Mouse (Mus musculus) kidney, adult 2 months (tissue): ENCODE measurements around the gene Bcar3.

Experiments
- CTCF ChIP-seq: fragments of 200-500 bp; conservative IDR thresholded peaks from 2 replicates; pipeline ENCODE4 v1.5.1; 2011; ENCODE audit warnings: low read depth, mild to moderate bottlenecking, control low read depth, low read length, moderate library complexity, mixed read lengths; ENCODE audit not compliant: insufficient read depth, insufficient read length
- POLR2A ChIP-seq: fragments of 200-500 bp; IDR thresholded peaks from one replicate; pipeline ENCODE4 v1.6.1; 2011; ENCODE audit warnings: low read depth, low read length, control low read depth

GRCm38 (mm10) chr3:122312078-122312477 lies 18.1 kb downstream of the Bcar3 start:
- TF ChIP-seq CTCF: peak; percentile 90
- TF ChIP-seq POLR2A: no peak
